Mouse (Mus musculus): Measurements from ENCODE around the gene Strip2.

DNA sequence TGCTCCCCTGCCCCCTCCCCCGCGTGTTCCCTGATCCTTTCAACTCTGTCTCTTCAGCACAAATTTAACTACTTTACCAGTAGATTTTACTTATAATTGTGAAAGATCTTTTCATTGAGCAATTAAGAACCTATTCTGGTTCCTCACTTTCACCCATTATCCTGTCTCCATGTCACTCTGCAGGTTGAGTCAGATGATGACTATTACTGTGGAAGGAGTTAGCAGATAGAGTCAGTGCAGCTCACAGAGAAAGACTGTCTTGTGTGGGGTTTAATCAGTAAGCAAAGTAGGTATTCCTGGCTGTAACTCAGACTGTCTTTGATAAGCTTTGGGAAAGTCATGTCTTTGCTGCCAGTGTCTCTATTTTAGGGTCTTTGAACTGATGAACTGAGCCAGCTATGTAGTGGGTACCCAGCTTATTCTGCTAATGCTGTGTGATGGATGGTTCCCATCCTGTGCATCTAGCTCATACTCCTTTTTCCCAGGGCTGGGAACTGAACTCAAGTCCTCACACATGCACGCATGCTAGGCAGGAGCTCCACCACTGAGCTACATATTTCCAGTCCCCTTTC, 13.4 kb upstream of the Strip2 start:
- TF ChIP-seq POLR2A (IDR thresholded peaks at IDR 0.05; ENCODE audit: borderline replicate concordance, extremely low read depth, low read depth, low read length): no peak
- TF ChIP-seq CTCF (IDR thresholded peaks at IDR 0.05; ENCODE audit: insufficient read depth, low read length): no peak
